In the genomic region with DNA sequence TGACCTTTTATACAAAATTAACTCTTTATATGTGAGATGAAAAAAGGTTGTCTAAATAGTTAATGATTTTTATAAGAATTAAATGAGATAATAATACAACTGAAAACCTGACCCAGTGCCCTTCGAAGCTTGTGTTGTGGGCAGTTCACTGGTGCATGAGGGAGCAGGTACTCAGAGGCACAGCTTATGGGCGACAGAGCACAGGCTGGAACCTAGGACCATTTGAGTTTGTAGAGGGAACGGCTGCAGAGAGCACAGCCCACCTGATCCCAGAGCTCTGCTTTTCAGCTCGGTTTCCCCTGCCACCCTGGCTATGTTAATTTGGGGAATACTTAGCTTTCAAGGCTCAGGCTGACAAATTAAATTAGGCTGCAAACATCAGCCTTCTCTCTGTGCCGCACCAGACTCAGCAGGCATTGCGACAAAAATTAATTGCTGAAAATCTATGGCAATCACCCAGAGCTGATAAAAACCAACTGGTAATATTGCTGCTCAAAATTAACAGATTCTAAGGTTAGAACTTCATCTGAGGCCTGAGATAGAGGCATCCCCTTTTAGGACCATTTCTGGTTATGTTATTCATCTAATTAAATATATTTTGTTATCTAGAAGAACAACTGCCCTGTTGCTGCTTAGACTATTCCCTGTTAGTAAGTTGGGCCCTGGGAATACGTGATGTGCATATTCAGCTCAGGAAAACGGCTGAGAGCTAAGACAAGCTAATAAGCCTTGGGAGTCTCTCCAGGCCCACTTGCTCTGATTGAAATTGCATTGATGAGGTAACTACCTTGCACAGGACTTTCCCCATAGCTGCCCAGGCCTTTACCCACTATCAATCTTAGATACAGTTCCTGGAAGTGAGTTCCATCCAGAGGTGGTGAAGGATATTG, we compare ENCODE assay signal across 10 mouse cellular contexts. TPM values are rescaled to one million over a fixed set of nuclear protein-coding genes. Genes with fewer than 3 reads are reported as not detected.
DNase-seq lines count a peak whose midpoint lies in the region; ATAC-seq lines count a peak whose summit lies in the region.
"Not testable (repeated sequence)": the region's sequence is repeated elsewhere in the genome, so short reads cannot be mapped to it uniquely, and the experiment has no call there.
"Had no signal": no experiment of that assay in that cellular context is flagged by ENCODE, and none has a peak within 500 bp of the region (broad histone marks: within the 10 kb centered on the region; RNA-seq: fewer than 3 reads in every experiment).

No protein-coding gene starts in this region.

- not testable (repeated sequence) for H3K9ac ChIP-seq in forebrain, embryonic 14.5 days (ENCODE audit: low read length); hindbrain, embryonic 16.5 days (ENCODE audit: low read depth, low read length); midbrain, embryonic 13.5 days (replicated peaks); midbrain, embryonic 16.5 days (ENCODE audit: low read depth, low read length); neural tube, embryonic 14.5 days (replicated peaks; ENCODE audit: low read depth, low read length)

- H3K36me3 ChIP-seq in forebrain, embryonic 14.5 days (ENCODE audit: control insufficient read depth, insufficient read depth, low read length); hindbrain, embryonic 16.5 days (ENCODE audit: control insufficient read depth, insufficient read depth, low read length); midbrain, embryonic 13.5 days; midbrain, embryonic 16.5 days (ENCODE audit: control insufficient read depth, insufficient read depth, low read length); neural tube, embryonic 14.5 days (ENCODE audit: control insufficient read depth, insufficient read depth, low read length): not testable (repeated sequence)

- not testable (repeated sequence) for H3K9me3 ChIP-seq in forebrain, embryonic 14.5 days (replicated peaks; ENCODE audit: control insufficient read depth, low read length); hindbrain, embryonic 16.5 days (ENCODE audit: control insufficient read depth, low read length); midbrain, embryonic 13.5 days; midbrain, embryonic 16.5 days (replicated peaks; ENCODE audit: control insufficient read depth, low read length, poor library complexity, severe bottlenecking); neural tube, embryonic 14.5 days (ENCODE audit: control insufficient read depth, low read length)

- DNase-seq in forebrain, embryonic 14.5 days (ENCODE audit: low spot score): peak; percentile 25
- peak; percentile 39 for DNase-seq in heart, adult 11 months

- not testable (repeated sequence) for ATAC-seq in forebrain, embryonic 14.5 days
- peak; percentile 52; the same call in 1 of the 2 replicates for ATAC-seq in hindbrain, embryonic 16.5 days
- peak; percentile 40; the same call in 1 of the 2 replicates for ATAC-seq in midbrain, embryonic 13.5 days
- 0 out of 2 replicates have a peak, but pooled peaks have one; percentile 58 for ATAC-seq in midbrain, embryonic 16.5 days
- peak; percentile 66; the same call in 1 of the 2 replicates for ATAC-seq in neural tube, embryonic 14.5 days (ENCODE audit: low read depth)

- not testable (repeated sequence) for H3K4me2 ChIP-seq in forebrain, embryonic 14.5 days (ENCODE audit: low read length); hindbrain, embryonic 16.5 days (ENCODE audit: low read length); midbrain, embryonic 13.5 days (replicated peaks); midbrain, embryonic 16.5 days (ENCODE audit: low read length); neural tube, embryonic 14.5 days (ENCODE audit: low read depth, low read length)

- H3K27me3 ChIP-seq in forebrain, embryonic 14.5 days (replicated peaks; ENCODE audit: control insufficient read depth, insufficient read depth, low read length); hindbrain, embryonic 16.5 days (replicated peaks; ENCODE audit: control insufficient read depth, insufficient read depth, low read length); midbrain, embryonic 13.5 days; midbrain, embryonic 16.5 days (ENCODE audit: control insufficient read depth, insufficient read depth, low read depth, low read length); neural tube, embryonic 14.5 days (ENCODE audit: control insufficient read depth, insufficient read depth, low read length): not testable (repeated sequence)

- not testable (repeated sequence) for H3K4me1 ChIP-seq in forebrain, embryonic 14.5 days (ENCODE audit: control insufficient read depth, insufficient read depth, low read length); hindbrain, embryonic 16.5 days (ENCODE audit: control insufficient read depth, insufficient read depth, low read depth, low read length); midbrain, embryonic 13.5 days (replicated peaks); midbrain, embryonic 16.5 days (ENCODE audit: control insufficient read depth, insufficient read depth, low read length); neural tube, embryonic 14.5 days (ENCODE audit: control insufficient read depth, insufficient read depth, low read length)

- not testable (repeated sequence) for H3K27ac ChIP-seq in forebrain, embryonic 14.5 days (ENCODE audit: low read depth, low read length); hindbrain, embryonic 16.5 days (ENCODE audit: low read depth, low read length); midbrain, embryonic 16.5 days (ENCODE audit: low read length); neural tube, embryonic 14.5 days (ENCODE audit: low read depth, low read length)
- H3K27ac ChIP-seq in midbrain, embryonic 13.5 days: 0 out of 2 replicates have a peak overlapping the region, but pooled peaks have one; percentile 3

- 68% methylated on average over 8 of the region's 8 CpGs for WGBS in forebrain, embryonic 14.5 days
- WGBS in hindbrain, embryonic 16.5 days: 51% methylated on average over 8 of the region's 8 CpGs
- WGBS in midbrain, embryonic 13.5 days: 61% methylated on average over 8 of the region's 8 CpGs
- 53% methylated on average over 8 of the region's 8 CpGs for WGBS in midbrain, embryonic 16.5 days
- WGBS in neural tube, embryonic 14.5 days: 47% methylated on average over 7 of the region's 8 CpGs

- not testable (repeated sequence) for H3K4me3 ChIP-seq in forebrain, embryonic 14.5 days (ENCODE audit: low read depth, low read length); hindbrain, embryonic 16.5 days (ENCODE audit: low read length); midbrain, embryonic 13.5 days (replicated peaks); midbrain, embryonic 16.5 days (ENCODE audit: low read depth, low read length); neural tube, embryonic 14.5 days (ENCODE audit: low read depth, low read length)

RNA-seq across cellular contexts. Expression of gene Tacr1, which starts 50.3 kb away (rescaled TPM):
- 0.61 and 0.84 TPM in 2 replicates for polyA plus RNA-seq in forebrain, embryonic 14.5 days (2014; fragmentation: Nextera tagmentation; extraction: Ambion mirVana)
- polyA plus RNA-seq in hindbrain, embryonic 16.5 days (2015; fragmentation: Nextera tagmentation; extraction: Ambion mirVana): 3.9 and 5.8 TPM in 2 replicates
- 2.2 and 3.5 TPM in 2 replicates for polyA plus RNA-seq in midbrain, embryonic 13.5 days (2015; fragmentation: Nextera tagmentation; extraction: Ambion mirVana)
- 3.2 and 3.5 TPM in 2 replicates for polyA plus RNA-seq in midbrain, embryonic 16.5 days (2015; fragmentation: Nextera tagmentation; extraction: Ambion mirVana)
- polyA plus RNA-seq in neural tube, embryonic 14.5 days (2014; fragmentation: Nextera tagmentation; extraction: Ambion mirVana): 6.8 and 7.2 TPM in 2 replicates
- polyA plus RNA-seq: activated CD4-positive, CD25-positive, alpha-beta regulatory T cell, adult 4 months; C2C12; CD4-positive, CD25-positive, alpha-beta regulatory T cell, adult 4 months; heart, postnatal 0 days had no signal
